Mouse (Mus musculus) mature B cell (primary cell): ENCODE data around the gene Ube2n.

ENCODE experiments used
- in situ Hi-C: fragments of 300-500 bp; cut with MboI; formaldehyde crosslinking; loops from 2 replicates; pipeline ENCODE4 v1.14.3; 2019

Ube2n gene

GRCm38 (mm10) chr10:95514656-95515292, at the start of gene Ube2n:
Ube2n (plus strand) TSS chr10:95515145.
- in situ Hi-C loops = no loop called here

GRCm38 (mm10) chr10:95465485-95465896, 49.5 kb upstream of the Ube2n start:
- in situ Hi-C loops = no loop called here

GRCm38 (mm10) chr10:95468894-95469293, 46.1 kb upstream of the Ube2n start:
- in situ Hi-C loops = no loop called here

- in situ Hi-C loops = no loop called here
These were observed 43.8 kb upstream of the Ube2n start for GRCm38 (mm10) chr10:95471186-95471585.

- in situ Hi-C loops = no loop called here
These were observed 42.9 kb upstream of the Ube2n start for GRCm38 (mm10) chr10:95471889-95472547.

- in situ Hi-C loops = loop anchor here (5.0 kb wide), 1 partner anchor 484 kb away; no protein-coding TSS in a partner anchor
These were observed 39.0 kb upstream of the Ube2n start for GRCm38 (mm10) chr10:95475923-95476322.

- in situ Hi-C loops = loop anchor here (5.0 kb wide), 1 partner anchor 485 kb away; no protein-coding TSS in a partner anchor
These were observed 37.4 kb upstream of the Ube2n start for GRCm38 (mm10) chr10:95477516-95477915.

- in situ Hi-C loops = no loop called here
These were observed 25.3 kb upstream of the Ube2n start for GRCm38 (mm10) chr10:95489653-95490052.

GRCm38 (mm10) chr10:95494268-95494667, 20.7 kb upstream of the Ube2n start:
- in situ Hi-C loops = no loop called here

- in situ Hi-C loops = no loop called here
These were observed 13.9 kb upstream of the Ube2n start for GRCm38 (mm10) chr10:95501033-95501432.

GRCm38 (mm10) chr10:95501463-95502081, 13.4 kb upstream of the Ube2n start, which contains the start of gene Mrpl42:
Mrpl42 (minus strand) TSS chr10:95501940.
- in situ Hi-C loops = no loop called here

- in situ Hi-C loops = no loop called here
These were observed 11.3 kb upstream of the Ube2n start for GRCm38 (mm10) chr10:95503443-95504235.

GRCm38 (mm10) chr10:95504341-95504740, 10.6 kb upstream of the Ube2n start:
- in situ Hi-C loops = no loop called here

GRCm38 (mm10) chr10:95508126-95508525, 6.8 kb upstream of the Ube2n start:
- in situ Hi-C loops = no loop called here

GRCm38 (mm10) chr10:95508793-95509192, 6.2 kb upstream of the Ube2n start:
- in situ Hi-C loops = no loop called here

- in situ Hi-C loops = no loop called here
These were observed 5.7 kb upstream of the Ube2n start for GRCm38 (mm10) chr10:95509263-95509662.

GRCm38 (mm10) chr10:95512635-95513034, 2.3 kb upstream of the Ube2n start:
- in situ Hi-C loops = no loop called here

- in situ Hi-C loops = no loop called here
These were observed 983 bp upstream of the Ube2n start for GRCm38 (mm10) chr10:95513768-95514556.

- in situ Hi-C loops = no loop called here
These were observed 467 bp downstream of the Ube2n start for GRCm38 (mm10) chr10:95515293-95515931.

- in situ Hi-C loops = no loop called here
These were observed 2.7 kb downstream of the Ube2n start for GRCm38 (mm10) chr10:95517656-95518055.
